Mouse (Mus musculus) heart, postnatal 10 days (tissue): Measurements from ENCODE around the gene Myo3a. TPM values are rescaled to one million over a fixed set of nuclear protein-coding genes. Genes with fewer than 3 reads are reported as not detected.
"Not testable (repeated sequence)": the region's sequence is repeated elsewhere in the genome, so short reads cannot be mapped to it uniquely, and the experiment has no call there.

Experiments
- DNase-seq, 2 experiments: peaks; one replicate each; pipeline ENCODE4 v3.0.0; 2021
- intact Hi-C: fragments of 180-260 bp; cut with DNase I; formaldehyde crosslinking; loops from one replicate; pipeline ENCODE4 v1.15.1; 2025
- total RNA-seq, 2 experiments: library from RNA; stranded (reverse); gene quantifications; 2 replicates each; pipeline ENCODE4 v1.2.3; 2021

The Myo3a gene
- total RNA-seq, result not detected

GRCm38 (mm10) chr2:22227308-22227707 lies at the start of gene Myo3a:
Gene Myo3a (plus strand): TSS chr2:22227503.
- DNase-seq, result no peak
- intact Hi-C loops, result no loop called here

- DNase-seq, result no peak
- intact Hi-C loops, result no loop called here
Measured at GRCm38 (mm10) chr2:22250462-22250861, 23.2 kb downstream of the Myo3a start.

- no peak for DNase-seq
- intact Hi-C loops, result no loop called here
Measured at GRCm38 (mm10) chr2:22251045-22251444, 23.7 kb downstream of the Myo3a start.

GRCm38 (mm10) chr2:22255600-22255999 lies 28.3 kb downstream of the Myo3a start:
- intact Hi-C loops, result no loop called here
- DNase-seq, result no peak

GRCm38 (mm10) chr2:22271555-22271954 lies 44.3 kb downstream of the Myo3a start:
- no peak for DNase-seq
- intact Hi-C loops, result no loop called here

- intact Hi-C loops, result no loop called here
- no peak for DNase-seq
Measured at GRCm38 (mm10) chr2:22285366-22285765, 58.1 kb downstream of the Myo3a start.

GRCm38 (mm10) chr2:22285777-22286176 lies 58.5 kb downstream of the Myo3a start:
- intact Hi-C loops, result no loop called here
- DNase-seq, result no peak

GRCm38 (mm10) chr2:22293579-22294446 lies 66.5 kb downstream of the Myo3a start:
- intact Hi-C loops, result no loop called here
- DNase-seq, result no peak

GRCm38 (mm10) chr2:22294447-22294738 lies 67.1 kb downstream of the Myo3a start:
- intact Hi-C loops, result no loop called here
- DNase-seq, result no peak

GRCm38 (mm10) chr2:22297913-22298312 lies 70.6 kb downstream of the Myo3a start:
- intact Hi-C loops, result no loop called here

GRCm38 (mm10) chr2:22338269-22338857 lies 111.1 kb downstream of the Myo3a start:
- peak; percentile 14 to 31 for DNase-seq
- intact Hi-C loops, result no loop called here

More at GRCm38 (mm10) chr2:22297913-22298312, 70.6 kb downstream of the Myo3a start:
- DNase-seq, result no peak

- intact Hi-C loops, DNase-seq: not testable (repeated sequence)
Measured at GRCm38 (mm10) chr2:22410511-22410910, 183.2 kb downstream of the Myo3a start.

GRCm38 (mm10) chr2:22548421-22548820 lies 321.1 kb downstream of the Myo3a start:
- intact Hi-C loops, result no loop called here
- no peak for DNase-seq

- intact Hi-C loops, DNase-seq: not testable (repeated sequence)
Measured at GRCm38 (mm10) chr2:22587469-22588169, 360.3 kb downstream of the Myo3a start.

GRCm38 (mm10) chr2:22588170-22588541 lies 360.9 kb downstream of the Myo3a start:
- intact Hi-C loops, DNase-seq: not testable (repeated sequence)

- intact Hi-C loops, DNase-seq: not testable (repeated sequence)
Measured at GRCm38 (mm10) chr2:22588673-22589381, 361.5 kb downstream of the Myo3a start.

- intact Hi-C loops, DNase-seq: not testable (repeated sequence)
Measured at GRCm38 (mm10) chr2:22589382-22590205, 362.3 kb downstream of the Myo3a start.

GRCm38 (mm10) chr2:22590206-22590490 lies 362.8 kb downstream of the Myo3a start:
- DNase-seq, result no peak
- intact Hi-C loops, result no loop called here

GRCm38 (mm10) chr2:22617951-22618350 lies 390.6 kb downstream of the Myo3a start:
- DNase-seq, result no peak
- intact Hi-C loops, result no loop called here

GRCm38 (mm10) chr2:22619416-22619815 lies 392.1 kb downstream of the Myo3a start:
- intact Hi-C loops, result no loop called here
- DNase-seq, result no peak
